Mouse (Mus musculus) liver, embryonic 11.5 days (tissue): Measurements from ENCODE around the gene Gm49366. TPM values are rescaled to one million over a fixed set of nuclear protein-coding genes. Genes with fewer than 3 reads are reported as not detected.
"Not testable (repeated sequence)": the region's sequence is repeated elsewhere in the genome, so short reads cannot be mapped to it uniquely, and the experiment has no call there.

Experiments used
- ATAC-seq: fragments of 200-750 bp; cut with Nextera tagmentation; replicated peaks from 2 replicates; pipeline ENCODE4 v1.8.0; 2017; ENCODE audit warnings: moderate number of reproducible peaks, mild to moderate bottlenecking, moderate TSS enrichment, moderate library complexity; ENCODE audit not compliant: low FRiP score
- DNase-seq: peaks from one replicate; pipeline ENCODE4 v3.0.0-alpha.2; 2017; ENCODE audit warnings: low spot score
- H3K27ac ChIP-seq: fragments of 300-500 bp; sonication (generic); 2 replicates; pipeline ENCODE4 v1.5.1; 2014; ENCODE audit warnings: mild to moderate bottlenecking, low read depth, low read length, control low read depth
- H3K27me3 ChIP-seq: fragments of 300-500 bp; sonication (generic); replicated peaks from 2 replicates; pipeline ENCODE4 v1.6.1; 2014; ENCODE audit warnings: low read length, mixed read lengths; ENCODE audit not compliant: control insufficient read depth, insufficient read depth
- H3K36me3 ChIP-seq: fragments of 300-500 bp; sonication (generic); 2 replicates; pipeline ENCODE4 v1.6.1; 2014; ENCODE audit warnings: mild to moderate bottlenecking, low read length, moderate library complexity, mixed read lengths; ENCODE audit not compliant: control insufficient read depth, insufficient read depth
- H3K4me1 ChIP-seq: fragments of 300-500 bp; sonication (generic); replicated peaks from 2 replicates; pipeline ENCODE4 v1.6.1; 2014; ENCODE audit warnings: low read length, mixed read lengths; ENCODE audit not compliant: control insufficient read depth, insufficient read depth
- H3K4me2 ChIP-seq: fragments of 300-500 bp; sonication (generic); 2 replicates; pipeline ENCODE4 v1.6.1; 2014; ENCODE audit warnings: mild to moderate bottlenecking, control low read depth, moderate library complexity
- H3K4me3 ChIP-seq: fragments of 300-500 bp; sonication (generic); 2 replicates; pipeline ENCODE4 v1.5.1; 2014; ENCODE audit warnings: low read depth, low read length, control low read depth
- H3K9ac ChIP-seq: fragments of 300-500 bp; sonication (generic); 2 replicates; pipeline ENCODE4 v1.6.1; 2014; ENCODE audit warnings: low read depth, low read length, control low read depth
- H3K9me3 ChIP-seq: fragments of 300-500 bp; sonication (generic); 2 replicates; pipeline ENCODE4 v1.6.1; 2016; ENCODE audit warnings: low read length, inconsistent platforms, mixed read lengths; ENCODE audit not compliant: control insufficient read depth
- WGBS: fragments of 180-500 bp; shearing (Covaris S2); extraction: QIAGEN DNeasy Blood & Tissue Kit; methylation state at CpG from one replicate; pipeline ENCODE4 v1.1.7; 2014; 5-methylcytosine and 5-hydroxymethylcytosine counted together
- polyA plus RNA-seq: library from polyadenylated mRNA; unstranded; fragments of >200 nt; fragmentation: Nextera tagmentation; extraction: Ambion mirVana; gene quantifications from 2 replicates; pipeline ENCODE4 v1.2.1, GENCODE M21; 2014

Gene Gm49366
- polyA plus RNA-seq, 1 experiment from 2014 or later: not detected

- Histone ChIP-seq H3K9ac (no peak overlapping the region), H3K36me3 (no peaks in the 10 kb centered on the region), H3K4me2 (no peak overlapping the region), H3K9me3 (peaks cover 5% of the 10 kb centered on the region; the same call in 1 of the 2 replicates), H3K27me3 (no peaks in the 10 kb centered on the region), H3K4me1 (no peaks in the 10 kb centered on the region), H3K27ac (no peak overlapping the region), H3K4me3 (no peak overlapping the region)
- WGBS: 60% methylated on average over 2 of the region's 2 CpGs
- no peak for ATAC-seq
- DNase-seq: no peak
Observed at GRCm38 (mm10) chr12:84044045-84044444, 5.3 kb downstream of the Gm49366 start.

DNA sequence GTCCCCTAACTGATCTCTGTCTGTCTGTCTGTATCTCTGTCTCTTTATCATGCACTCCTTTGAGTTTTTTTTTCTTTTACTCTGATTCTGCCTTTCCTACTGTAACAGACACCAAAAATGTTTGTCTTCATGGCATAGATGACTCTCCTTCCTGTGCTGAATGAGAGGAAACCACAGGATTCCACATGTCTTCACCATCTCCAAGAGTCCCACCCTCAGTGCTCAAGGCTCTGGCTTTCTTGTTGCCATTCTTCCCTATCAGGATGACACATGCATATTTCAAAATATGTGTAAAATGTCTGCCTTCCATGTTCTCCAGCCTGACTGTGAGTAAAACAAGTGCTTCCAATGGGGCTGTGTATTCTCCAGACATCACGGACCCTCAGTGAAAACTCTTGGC is 8.2 kb downstream of the Gm49366 start:
- Histone ChIP-seq H3K4me3 (no peak overlapping the region), H3K9ac (no peak overlapping the region), H3K36me3 (no peaks in the 10 kb centered on the region), H3K27ac (no peak overlapping the region), H3K4me1 (no peaks in the 10 kb centered on the region), H3K4me2 (no peak overlapping the region), H3K27me3 (no peaks in the 10 kb centered on the region), H3K9me3 (peaks cover 5% of the 10 kb centered on the region; the same call in 1 of the 2 replicates)
- ATAC-seq: no peak
- no peak for DNase-seq
- 89% methylated on average over 1 of the region's 1 CpGs for WGBS

GRCm38 (mm10) chr12:84050744-84051143 is 12.0 kb downstream of the Gm49366 start:
- not testable (repeated sequence) for H3K36me3 ChIP-seq, H3K9ac ChIP-seq, ATAC-seq, H3K27ac ChIP-seq, H3K9me3 ChIP-seq, H3K4me2 ChIP-seq, H3K4me3 ChIP-seq, H3K4me1 ChIP-seq
- H3K27me3 ChIP-seq: peaks cover 23% of the 10 kb centered on the region
- peak; percentile 26 for DNase-seq
- WGBS: 81% methylated on average over 5 of the region's 5 CpGs

- no peak for ATAC-seq
- Histone ChIP-seq H3K9ac (no peak within 1 kb of the TSS), H3K36me3 (no peaks in the 10 kb centered on the region), H3K4me3 (peak within 1 kb of the TSS; percentile 49), H3K4me1 (no peaks in the 10 kb centered on the region), H3K27ac (0 out of 2 replicates have a peak within 1 kb of the TSS, but pooled peaks have one; percentile 21), H3K9me3 (peaks cover 5% of the 10 kb centered on the region; the same call in 1 of the 2 replicates), H3K4me2 (peak within 1 kb of the TSS; percentile 73; the same call in 1 of the 2 replicates), H3K27me3 (peaks cover 23% of the 10 kb centered on the region)
- WGBS: 46% methylated on average over 5 of the region's 5 CpGs
- DNase-seq: peak; percentile 30
Observed at GRCm38 (mm10) chr12:84051937-84052474, 13.3 kb downstream of the Gm49366 start, which contains the start of gene Acot3. Acot3 (plus strand) TSS chr12:84052144.

GRCm38 (mm10) chr12:84052609-84053008 is 13.9 kb downstream of the Gm49366 start:
- ATAC-seq (no peak), DNase-seq (no peak)
- peaks cover 5% of the 10 kb centered on the region; the same call in 1 of the 2 replicates for H3K9me3 ChIP-seq
- no peak overlapping the region for H3K27ac ChIP-seq
- peaks cover 23% of the 10 kb centered on the region for H3K27me3 ChIP-seq
- H3K4me1 ChIP-seq: no peaks in the 10 kb centered on the region
- H3K4me2 ChIP-seq: peak overlapping the region; percentile 73; the same call in 1 of the 2 replicates
- H3K9ac ChIP-seq: no peak overlapping the region
- H3K36me3 ChIP-seq: no peaks in the 10 kb centered on the region
- peak overlapping the region; percentile 49 for H3K4me3 ChIP-seq
- 72% methylated on average over 7 of the region's 7 CpGs for WGBS

DNA sequence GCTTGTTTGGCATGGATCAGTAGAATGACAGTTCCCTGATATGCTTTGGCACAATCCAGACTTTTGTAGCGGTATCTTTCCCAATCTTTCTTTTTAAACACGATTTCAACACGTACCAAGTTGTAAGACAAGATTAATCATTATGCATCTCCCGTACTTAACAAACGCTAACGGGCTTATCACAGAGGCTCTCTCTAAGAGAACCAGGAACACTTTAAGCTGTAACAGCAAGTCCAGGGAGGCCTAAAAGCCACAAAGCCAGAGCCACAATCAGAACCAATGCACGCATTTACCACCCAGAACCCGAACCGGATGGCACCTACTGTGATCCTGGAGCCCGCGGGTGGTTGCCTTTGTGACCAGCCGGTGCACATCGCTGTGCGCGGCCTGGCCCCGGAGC is 14.4 kb downstream of the Gm49366 start:
- Histone ChIP-seq H3K27ac (peak overlapping the region; percentile 21; the same call in 1 of the 2 replicates), H3K4me1 (no peaks in the 10 kb centered on the region), H3K4me3 (peak overlapping the region; percentile 49), H3K36me3 (no peaks in the 10 kb centered on the region), H3K27me3 (peaks cover 23% of the 10 kb centered on the region), H3K9me3 (peaks cover 4% of the 10 kb centered on the region; the same call in 1 of the 2 replicates), H3K9ac (no peak overlapping the region), H3K4me2 (peak overlapping the region; percentile 73)
- no peak for DNase-seq
- ATAC-seq: no peak
- WGBS: 7% methylated on average over 16 of the region's 16 CpGs

DNA sequence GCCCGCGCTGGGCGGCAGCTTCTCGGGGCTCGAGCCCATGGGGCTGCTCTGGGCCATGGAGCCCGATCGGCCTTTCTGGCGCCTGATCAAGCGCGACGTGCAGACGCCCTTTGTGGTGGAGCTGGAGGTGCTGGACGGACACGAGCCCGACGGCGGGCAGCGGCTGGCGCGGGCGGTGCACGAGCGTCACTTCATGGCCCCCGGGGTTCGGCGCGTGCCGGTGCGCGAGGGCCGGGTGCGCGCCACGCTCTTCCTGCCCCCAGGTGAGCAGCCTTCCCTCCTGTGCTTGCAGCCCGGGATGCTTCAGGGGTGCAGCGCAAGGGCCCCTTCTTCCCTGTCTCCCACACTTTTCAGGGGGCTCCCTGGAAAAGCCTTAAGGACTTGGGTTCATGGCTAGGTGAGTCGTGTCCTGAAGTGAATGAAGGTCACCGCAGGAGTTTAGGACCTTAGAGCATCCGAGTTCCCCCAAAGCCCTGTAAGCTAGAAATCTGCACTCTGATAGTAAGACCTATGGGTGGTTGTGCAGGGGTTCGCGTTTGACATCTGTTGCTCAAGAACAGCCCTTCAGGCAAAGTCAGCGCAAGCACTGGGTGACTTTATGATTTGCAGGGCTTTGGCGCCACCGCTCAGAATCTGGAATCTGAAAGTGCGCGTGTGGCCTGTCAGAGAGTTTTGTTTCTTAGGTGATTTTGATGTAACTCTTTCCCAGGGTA is 15.1 kb downstream of the Gm49366 start:
- Histone ChIP-seq H3K27ac (no peak overlapping the region; the same call in 1 of the 2 replicates), H3K9me3 (no peaks in the 10 kb centered on the region), H3K27me3 (peaks cover 23% of the 10 kb centered on the region)

GRCm38 (mm10) chr12:84060946-84061345 is 22.2 kb downstream of the Gm49366 start:
- H3K4me3 ChIP-seq: no peak overlapping the region
- no peaks in the 10 kb centered on the region for H3K4me1 ChIP-seq
- no peaks in the 10 kb centered on the region for H3K27me3 ChIP-seq
- 13% methylated on average over 2 of the region's 2 CpGs for WGBS
- no peaks in the 10 kb centered on the region for H3K36me3 ChIP-seq
- DNase-seq (no peak), ATAC-seq (no peak)
- no peaks in the 10 kb centered on the region for H3K9me3 ChIP-seq
- H3K4me2 ChIP-seq: no peak overlapping the region
- no peak overlapping the region for H3K27ac ChIP-seq
- H3K9ac ChIP-seq: no peak overlapping the region

More for the DNA sequence above, 15.1 kb downstream of the Gm49366 start:
- ATAC-seq (no peak), DNase-seq (no peak)
- Histone ChIP-seq H3K4me1 (no peaks in the 10 kb centered on the region), H3K4me2 (peak overlapping the region; percentile 73), H3K9ac (0 out of 2 replicates have a peak overlapping the region, but pooled peaks have one; percentile 55), H3K4me3 (peak overlapping the region; percentile 49), H3K36me3 (no peaks in the 10 kb centered on the region)
- 4% methylated on average over 39 of the region's 46 CpGs for WGBS
